Mouse (Mus musculus) CH12.LX (cell line): ENCODE results near the gene Pigk.

Experiments used
- CHD1 ChIP-seq: IDR thresholded peaks from 2 replicates; pipeline ENCODE4 v1.6.1; 2012; ENCODE audit warnings: low read depth, low read length, improper control_type of control experiment, inconsistent platforms
- CTCF ChIP-seq, 2 experiments: IDR thresholded peaks in 1 of 2; conservative IDR thresholded peaks in 1 of 2; 2 replicates each; pipeline ENCODE4 v1.5.1; 2011 to 2012; ENCODE audit warnings: low read depth in 2 of 2, low read length in 2 of 2, improper control_type of control experiment in 1 of 2, inconsistent platforms in 1 of 2, mild to moderate bottlenecking in 1 of 2, moderate library complexity in 1 of 2
- EP300 ChIP-seq: IDR thresholded peaks from 2 replicates; pipeline ENCODE4 v1.6.1; 2011; ENCODE audit warnings: low read length, improper control_type of control experiment
- GABPA ChIP-seq: IDR thresholded peaks from 2 replicates; pipeline ENCODE4 v1.6.1; 2012; ENCODE audit warnings: low read depth, low read length, improper control_type of control experiment, inconsistent platforms; ENCODE audit not compliant: insufficient replicate concordance
- MAX ChIP-seq: IDR thresholded peaks from 2 replicates; pipeline ENCODE4 v1.6.1; 2011; ENCODE audit warnings: low read length, improper control_type of control experiment
- POLR2A ChIP-seq: IDR thresholded peaks from 2 replicates; pipeline ENCODE4 v1.6.1; 2011; ENCODE audit warnings: low read depth, mild to moderate bottlenecking, improper control_type of control experiment, low read length
- SMC3 ChIP-seq: IDR thresholded peaks from 2 replicates; pipeline ENCODE4 v1.6.1; 2011; ENCODE audit warnings: low read depth, low read length, improper control_type of control experiment
- USF2 ChIP-seq: conservative IDR thresholded peaks from 2 replicates; pipeline ENCODE4 v1.6.1; 2011; ENCODE audit warnings: low read depth, low read length, improper control_type of control experiment

- TF ChIP-seq MAX (peak; percentile 84), CTCF (conservative IDR thresholded peaks at IDR 0.05 in 1 of 2, IDR thresholded peaks at IDR 0.05 in 1 of 2; ENCODE audit: low read depth in 2 of 2, low read length in 2 of 2) (no peak), GABPA (no peak), USF2 (no peak), EP300 (peak; percentile 61), SMC3 (no peak), CHD1 (no peak), POLR2A (peak; percentile 80)
These were observed 214.5 kb downstream of the Pigk start for GRCm38 (mm10) chr3:152928287-152928975.
